8 mouse cellular contexts compared by ENCODE assay signal in the genomic region with DNA sequence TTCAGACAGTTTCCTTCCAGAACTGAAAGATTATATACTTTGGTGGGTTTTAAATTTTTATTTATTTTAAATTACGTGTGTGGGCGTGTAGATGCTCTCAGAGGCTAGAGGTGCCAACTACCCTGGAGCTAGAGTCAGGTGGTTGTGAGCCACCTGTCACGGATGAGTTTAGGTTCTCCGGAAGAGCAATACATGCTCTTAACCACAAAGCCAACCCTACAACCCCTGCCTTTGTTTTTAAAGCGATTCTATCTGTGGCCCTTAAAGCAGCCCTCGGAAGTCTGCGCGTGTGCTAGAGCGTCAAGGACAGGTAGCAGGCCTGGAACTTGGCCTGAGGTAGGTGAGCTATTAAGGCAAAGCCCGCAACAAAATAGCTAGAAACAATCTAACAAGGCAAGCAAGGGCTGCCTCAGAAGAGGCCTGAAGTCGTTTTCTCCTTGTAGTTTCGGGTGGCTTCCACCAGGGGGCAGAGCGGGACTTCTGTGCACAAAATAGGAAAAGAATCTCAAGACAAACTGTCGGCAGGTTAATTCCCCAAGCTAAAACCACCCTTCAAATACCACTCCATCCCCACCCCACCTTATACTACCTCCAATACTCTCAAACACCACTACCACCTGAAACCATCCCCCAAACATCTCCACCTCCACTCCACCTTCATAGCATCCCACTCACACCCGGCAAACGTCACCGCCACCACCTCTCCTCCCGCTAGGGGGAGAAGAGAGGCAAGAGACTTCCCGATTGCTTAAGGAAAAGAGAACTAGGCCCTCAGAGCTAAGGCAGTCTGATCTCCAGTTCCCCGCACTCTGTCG. TPM values are rescaled to one million over a fixed set of nuclear protein-coding genes. Genes with fewer than 3 reads are reported as not detected.
DNase-seq lines count a peak whose midpoint lies in the region; ATAC-seq and TF ChIP-seq lines count a peak whose summit lies in the region.

No protein-coding gene starts in this region.

- no peak overlapping the region for H3K4me3 ChIP-seq in embryonic facial prominence, embryonic 13.5 days
- no peak overlapping the region for H3K4me3 ChIP-seq in limb, embryonic 13.5 days
- H3K4me3 ChIP-seq in midbrain, postnatal 0 days (ENCODE audit: low read depth, low read length) = no peak overlapping the region

- peak; percentile 64 for DNase-seq in 3T3-L1 (ENCODE audit: low read depth, low spot score)
- DNase-seq in adrenal gland, postnatal 25 days = peak; percentile 73
- peak; percentile 46 to 61 for DNase-seq in heart, adult 9 months (ENCODE audit: low spot score in 2 of 2)
- peak; percentile 74 for DNase-seq in kidney, adult 9 months
- DNase-seq in midbrain, postnatal 0 days (ENCODE audit: low spot score) = peak; percentile 75
- DNase-seq in spleen, postnatal 14 days (ENCODE audit: low spot score in 2 of 2) = peak; percentile 51 to 62

- peak overlapping the region; percentile 33; the same call in 1 of the 2 replicates for H3K4me2 ChIP-seq in embryonic facial prominence, embryonic 13.5 days
- H3K4me2 ChIP-seq in limb, embryonic 13.5 days (replicated peaks) = no peak overlapping the region; the same call in 1 of the 2 replicates
- no peak overlapping the region for H3K4me2 ChIP-seq in midbrain, postnatal 0 days (ENCODE audit: low read depth, low read length, poor library complexity, severe bottlenecking)

- no peaks in the 10 kb centered on the region for H3K4me1 ChIP-seq in embryonic facial prominence, embryonic 13.5 days
- no peaks in the 10 kb centered on the region for H3K4me1 ChIP-seq in limb, embryonic 13.5 days
- no peaks in the 10 kb centered on the region for H3K4me1 ChIP-seq in midbrain, postnatal 0 days (ENCODE audit: insufficient read depth, low read length)

- TF ChIP-seq CTCF in midbrain, postnatal 0 days (IDR thresholded peaks at IDR 0.05) = peak; percentile 78

- H3K27ac ChIP-seq in embryonic facial prominence, embryonic 13.5 days = no peak overlapping the region
- H3K27ac ChIP-seq in limb, embryonic 13.5 days = no peak overlapping the region
- no peak overlapping the region for H3K27ac ChIP-seq in midbrain, postnatal 0 days (ENCODE audit: low read depth, low read length)

- no peak overlapping the region for H3K9ac ChIP-seq in embryonic facial prominence, embryonic 13.5 days
- H3K9ac ChIP-seq in limb, embryonic 13.5 days = no peak overlapping the region
- no peak overlapping the region for H3K9ac ChIP-seq in midbrain, postnatal 0 days (replicated peaks; ENCODE audit: low read length, poor library complexity, severe bottlenecking)

- H3K36me3 ChIP-seq in embryonic facial prominence, embryonic 13.5 days = no peaks in the 10 kb centered on the region
- no peaks in the 10 kb centered on the region for H3K36me3 ChIP-seq in limb, embryonic 13.5 days
- H3K36me3 ChIP-seq in midbrain, postnatal 0 days (ENCODE audit: insufficient read depth, low read length) = no peaks in the 10 kb centered on the region

- no peak for ATAC-seq in embryonic facial prominence, embryonic 13.5 days (ENCODE audit: insufficient number of reproducible peaks, insufficient read depth, low FRiP score, low TSS enrichment, low read depth)
- ATAC-seq in limb, embryonic 13.5 days (ENCODE audit: low FRiP score, low read depth) = peak; percentile 54; the same call in 1 of the 2 replicates
- 0 out of 2 replicates have a peak, but pooled peaks have one; percentile 7 for ATAC-seq in midbrain, postnatal 0 days (ENCODE audit: low FRiP score)

- no peaks in the 10 kb centered on the region for H3K9me3 ChIP-seq in embryonic facial prominence, embryonic 13.5 days
- H3K9me3 ChIP-seq in limb, embryonic 13.5 days = no peaks in the 10 kb centered on the region
- H3K9me3 ChIP-seq in midbrain, postnatal 0 days (ENCODE audit: low read length) = no peaks in the 10 kb centered on the region

- H3K27me3 ChIP-seq in embryonic facial prominence, embryonic 13.5 days = no peaks in the 10 kb centered on the region
- no peaks in the 10 kb centered on the region for H3K27me3 ChIP-seq in limb, embryonic 13.5 days
- no peaks in the 10 kb centered on the region for H3K27me3 ChIP-seq in midbrain, postnatal 0 days (ENCODE audit: insufficient read depth, low read length)

- 30% methylated on average over 21 of the region's 21 CpGs for WGBS in embryonic facial prominence, embryonic 13.5 days
- WGBS in limb, embryonic 13.5 days = 31% methylated on average over 21 of the region's 21 CpGs
- 37% methylated on average over 18 of the region's 21 CpGs for WGBS in midbrain, postnatal 0 days

RNA-seq across cellular contexts. Expression of gene Chp2, which starts 32.1 kb away (rescaled TPM):
- 0.62 and 1.6 TPM in 2 replicates for total RNA-seq in adrenal gland, postnatal 25 days (2021)
- polyA plus RNA-seq in embryonic facial prominence, embryonic 13.5 days (2015; fragmentation: Nextera tagmentation; extraction: Ambion mirVana) = 0.48 TPM in 1 of 2 replicates, not detected in the other
- polyA plus RNA-seq in limb, embryonic 13.5 days (2015; fragmentation: Nextera tagmentation; extraction: Ambion mirVana) = 0.22 TPM in 1 of 2 replicates, not detected in the other
- total RNA-seq in midbrain, postnatal 0 days (2014; rRNA removed) = 0.38 and 0.99 TPM in 2 replicates
- polyA plus RNA-seq in midbrain, postnatal 0 days (2015; fragmentation: Nextera tagmentation; extraction: Ambion mirVana) = 0.99 and 1.3 TPM in 2 replicates

RNA-seq across cellular contexts. Expression of gene Prkcb, which starts 37.1 kb away (rescaled TPM):
- 6.1 and 10.7 TPM in 2 replicates for total RNA-seq in adrenal gland, postnatal 25 days (2021)
- 5.9 and 6.1 TPM in 2 replicates for polyA plus RNA-seq in embryonic facial prominence, embryonic 13.5 days (2015; fragmentation: Nextera tagmentation; extraction: Ambion mirVana)
- polyA plus RNA-seq in limb, embryonic 13.5 days (2015; fragmentation: Nextera tagmentation; extraction: Ambion mirVana) = 5.5 and 5.9 TPM in 2 replicates
- 307 and 308 TPM in 2 replicates for total RNA-seq in midbrain, postnatal 0 days (2014; rRNA removed)
- 184 and 196 TPM in 2 replicates for polyA plus RNA-seq in midbrain, postnatal 0 days (2015; fragmentation: Nextera tagmentation; extraction: Ambion mirVana)

Comparison
In these comparisons a context has a peak if more than half of its experiments do, and no peak if none do; other contexts are left out.
1. RNA of gene Prkcb, which starts 37.1 kb away (polyA plus RNA-seq): 184 to 196 TPM in midbrain, postnatal 0 days; 5.9 to 6.1 TPM in embryonic facial prominence, embryonic 13.5 days and 5.5 to 5.9 TPM in limb, embryonic 13.5 days; every median in the first group is over 10 times any median in the second.
2. Peak in every context shown above with its lines, with median percentiles within 50 percentile points of each other: DNase-seq.